Mouse (Mus musculus): ENCODE measurements at regions not wholly inside any gene's neighbourhood (a gene's known extent, or its start where the extent isn't known, plus 50 kb on each side); places are given as distances from the start of the nearest gene placed in this dataset.

GRCm38 (mm10) chr10:117493824-117494121, 114.0 kb upstream of the Cpsf6 start:
- TF ChIP-seq HCFC1 (IDR thresholded peaks at IDR 0.05; ENCODE audit: low read depth, low read length) (no peak), MYC (IDR thresholded peaks at IDR 0.05; ENCODE audit: low read depth, low read length) (no peak), MAFK (IDR thresholded peaks at IDR 0.05; ENCODE audit: insufficient replicate concordance, low read length) (no peak), ZMIZ1 (IDR thresholded peaks at IDR 0.05; ENCODE audit: low read depth, low read length) (no peak), MXI1 (IDR thresholded peaks at IDR 0.05; ENCODE audit: low read depth, low read length) (no peak), EP300 (IDR thresholded peaks at IDR 0.05; ENCODE audit: low read length) (no peak), POLR2A (IDR thresholded peaks at IDR 0.05; ENCODE audit: low read depth, low read length) (no peak), CHD1 (IDR thresholded peaks at IDR 0.05; ENCODE audit: low read depth, low read length) (no peak)

Data from CH12.LX (cell line).